Mouse (Mus musculus): Measurements from ENCODE around the gene Tpcn2. TPM values are rescaled to one million over a fixed set of nuclear protein-coding genes. Genes with fewer than 3 reads are reported as not detected.

Tpcn2 gene
- polyA plus RNA-seq, 2 experiments: 0.39 to 3.3 TPM

DNA sequence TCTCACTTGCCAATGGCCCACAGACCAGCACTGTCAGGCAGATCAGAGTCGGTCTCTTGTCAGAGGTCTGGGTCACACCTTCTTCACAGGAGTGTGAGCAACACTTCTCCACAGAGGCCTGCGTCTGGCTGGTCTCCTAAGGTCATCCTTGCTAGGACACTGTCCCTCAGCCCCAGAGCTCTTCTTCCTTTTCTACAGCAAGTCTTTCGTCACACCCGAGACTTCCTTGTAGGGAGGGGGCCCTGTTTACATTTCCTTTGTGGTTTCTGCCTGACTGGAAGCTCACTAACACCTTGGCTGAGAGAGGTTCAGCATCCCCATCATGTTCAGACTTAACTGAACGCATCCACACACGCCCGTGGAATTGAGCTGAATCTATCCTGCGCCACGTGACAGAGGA lies 19.6 kb downstream of the Tpcn2 start:
- WGBS (ENCODE audit: insufficient replicate concordance): 45% methylated on average over 9 of the region's 9 CpGs
- no peaks in the 10 kb centered on the region for H3K9me3 ChIP-seq (ENCODE audit: control insufficient read depth, low read length)
- H3K36me3 ChIP-seq (replicated peaks; ENCODE audit: control insufficient read depth, insufficient read depth, low read depth): no peaks in the 10 kb centered on the region
- DNase-seq (ENCODE audit: low read depth in 3 of 3, low spot score in 3 of 3) (no peak), ATAC-seq (ENCODE audit: insufficient read depth) (no peak)
- H3K9ac ChIP-seq (replicated peaks): no peak overlapping the region
- H3K4me2 ChIP-seq (ENCODE audit: low read depth): no peak overlapping the region
- H3K4me1 ChIP-seq (replicated peaks; ENCODE audit: control insufficient read depth in 2 of 2, insufficient read depth in 2 of 2, low read length in 1 of 2): no peaks in the 10 kb centered on the region
- no peak overlapping the region for H3K4me3 ChIP-seq (ENCODE audit: insufficient read depth in 1 of 2, low read depth in 2 of 2, low read length in 2 of 2)
- no peak for TF ChIP-seq CTCF (IDR thresholded peaks at IDR 0.05; ENCODE audit: low read depth)
- TF ChIP-seq EP300 (IDR thresholded peaks at IDR 0.05; ENCODE audit: low read depth): no peak
- no peak overlapping the region for H3K27ac ChIP-seq
- no peaks in the 10 kb centered on the region for H3K27me3 ChIP-seq (ENCODE audit: control insufficient read depth, insufficient read depth, low read length)

DNA sequence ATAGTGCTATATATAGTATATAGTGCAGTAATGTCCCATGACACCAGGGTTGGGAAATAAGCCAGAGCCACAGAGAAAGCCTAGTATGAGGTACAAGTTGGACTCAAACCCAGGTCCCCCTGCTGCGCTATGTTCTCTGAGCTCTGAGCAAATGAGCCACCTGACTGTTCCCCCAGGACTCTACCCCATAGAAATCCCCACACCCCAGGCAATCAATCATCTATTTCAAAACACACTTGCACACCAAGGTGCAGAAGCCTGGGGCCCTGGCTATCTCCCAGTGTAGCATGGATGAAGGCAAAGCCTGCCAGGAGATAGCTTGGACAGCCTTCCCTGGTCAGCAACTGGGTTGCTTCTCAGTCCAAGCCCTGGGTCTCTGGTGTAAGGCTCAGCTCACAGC lies 27.7 kb downstream of the Tpcn2 start:
- no peak for ATAC-seq (ENCODE audit: insufficient read depth)
- Histone ChIP-seq H3K4me2 (ENCODE audit: low read depth) (no peak overlapping the region), H3K4me1 (replicated peaks; ENCODE audit: control insufficient read depth in 2 of 2, insufficient read depth in 2 of 2, low read length in 1 of 2) (no peaks in the 10 kb centered on the region), H3K9ac (replicated peaks) (no peak overlapping the region), H3K27ac (no peak overlapping the region), H3K9me3 (ENCODE audit: control insufficient read depth, low read length) (no peaks in the 10 kb centered on the region), H3K36me3 (replicated peaks; ENCODE audit: control insufficient read depth, insufficient read depth, low read depth) (no peaks in the 10 kb centered on the region), H3K4me3 (ENCODE audit: insufficient read depth in 1 of 2, low read depth in 2 of 2, low read length in 2 of 2) (no peak overlapping the region), H3K27me3 (ENCODE audit: control insufficient read depth, insufficient read depth, low read length) (no peaks in the 10 kb centered on the region)
- no peak for DNase-seq (ENCODE audit: low read depth in 3 of 3, low spot score in 3 of 3)
- TF ChIP-seq CTCF (IDR thresholded peaks at IDR 0.05; ENCODE audit: low read depth) (no peak), EP300 (IDR thresholded peaks at IDR 0.05; ENCODE audit: low read depth) (no peak)
- WGBS (ENCODE audit: insufficient replicate concordance): 82% methylated on average over 1 of the region's 1 CpGs

DNA sequence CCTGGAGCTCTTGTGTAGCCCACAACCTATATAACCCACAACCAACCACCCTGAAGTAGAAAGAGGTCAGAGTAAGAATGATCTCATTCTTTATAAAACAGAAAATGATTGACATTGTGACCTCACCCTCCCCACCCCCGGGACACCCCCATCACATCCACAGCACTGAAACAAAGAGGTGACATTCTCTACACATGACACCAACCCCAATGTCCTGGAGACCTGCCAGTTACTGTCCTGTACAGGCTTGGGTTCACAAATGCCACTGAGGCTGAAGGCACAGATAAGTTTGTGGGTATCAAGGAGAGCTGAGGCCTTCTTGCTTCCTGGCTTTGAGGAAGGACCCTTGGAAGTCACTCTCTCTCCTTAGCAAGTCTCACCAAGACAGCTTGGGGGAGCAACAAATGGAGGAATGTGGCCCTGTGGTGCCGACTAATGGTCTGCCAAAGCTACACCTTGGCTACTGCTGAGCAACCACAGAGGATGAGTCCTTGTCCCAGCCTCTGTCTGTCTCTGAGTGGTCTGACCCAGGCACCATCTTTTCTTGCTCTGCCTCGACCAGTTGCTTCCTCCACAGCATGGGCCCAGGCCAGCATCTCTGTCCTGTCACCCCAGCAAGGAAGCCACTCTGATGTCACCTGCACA lies 29.7 kb downstream of the Tpcn2 start:
- no peak for ATAC-seq (ENCODE audit: insufficient read depth)
- Histone ChIP-seq H3K27me3 (ENCODE audit: control insufficient read depth, insufficient read depth, low read length) (no peaks in the 10 kb centered on the region), H3K4me2 (ENCODE audit: low read depth) (no peak overlapping the region), H3K9me3 (ENCODE audit: control insufficient read depth, low read length) (no peaks in the 10 kb centered on the region), H3K4me1 (replicated peaks; ENCODE audit: control insufficient read depth in 2 of 2, insufficient read depth in 2 of 2, low read length in 1 of 2) (peaks cover 0 to 1% of the 10 kb centered on the region in 2 experiments; a peak in 1 of 4 replicates), H3K9ac (replicated peaks) (no peak overlapping the region), H3K4me3 (ENCODE audit: insufficient read depth in 1 of 2, low read depth in 2 of 2, low read length in 2 of 2) (no peak overlapping the region), H3K36me3 (replicated peaks; ENCODE audit: control insufficient read depth, insufficient read depth, low read depth) (no peaks in the 10 kb centered on the region), H3K27ac (no peak overlapping the region)
- TF ChIP-seq CTCF (IDR thresholded peaks at IDR 0.05; ENCODE audit: low read depth): no peak
- no peak for TF ChIP-seq EP300 (IDR thresholded peaks at IDR 0.05; ENCODE audit: low read depth)
- WGBS (ENCODE audit: insufficient replicate concordance): 40% methylated on average over 3 of the region's 3 CpGs
- DNase-seq (ENCODE audit: low read depth in 3 of 3, low spot score in 3 of 3): no peak

DNA sequence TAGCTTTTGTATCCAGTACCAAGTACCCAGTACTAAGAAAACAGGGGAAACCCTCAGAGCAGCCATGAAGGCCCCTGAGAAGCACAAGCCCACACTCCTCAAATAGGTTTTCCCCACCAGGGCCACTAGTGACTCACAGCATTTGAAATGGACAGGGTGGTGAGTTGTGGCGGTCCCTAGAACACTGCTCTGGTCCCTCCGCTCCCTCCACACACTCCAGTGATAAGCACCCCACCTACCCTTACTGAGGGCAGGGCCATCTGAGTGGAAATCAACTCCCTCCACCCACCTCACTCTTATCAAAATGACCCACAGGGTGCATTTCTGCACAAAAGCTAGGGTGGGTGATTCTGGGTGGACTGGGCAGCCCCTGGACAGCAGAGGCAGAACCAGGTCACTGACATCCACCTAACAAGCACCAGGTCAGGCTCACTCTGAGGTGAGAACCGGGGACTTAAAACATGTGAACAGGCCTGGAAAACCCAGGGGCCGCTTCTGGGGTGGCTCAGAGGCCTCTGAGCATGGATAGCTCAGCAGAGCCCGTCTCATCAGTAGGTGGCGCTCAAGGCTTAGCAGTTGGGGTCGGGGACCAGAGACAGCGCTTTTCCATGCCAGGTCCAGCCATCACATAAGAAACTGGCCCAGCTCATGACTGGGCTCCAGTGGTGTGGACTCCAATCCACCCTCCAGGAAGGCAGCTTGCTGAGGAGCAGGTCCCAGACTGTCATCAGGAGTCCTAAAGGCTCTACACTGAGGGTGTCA lies 30.9 kb downstream of the Tpcn2 start:
- ATAC-seq (ENCODE audit: insufficient read depth) (peak; percentile 40; the same call in 1 of the 2 replicates), DNase-seq (ENCODE audit: low read depth in 3 of 3, low spot score in 3 of 3) (peak; percentile 12 to 33 (median 20))
- H3K36me3 ChIP-seq (replicated peaks; ENCODE audit: control insufficient read depth, insufficient read depth, low read depth): no peaks in the 10 kb centered on the region
- 12% methylated on average over 8 of the region's 8 CpGs for WGBS (ENCODE audit: insufficient replicate concordance)
- TF ChIP-seq CTCF (IDR thresholded peaks at IDR 0.05; ENCODE audit: low read depth) (peak; percentile 85), EP300 (IDR thresholded peaks at IDR 0.05; ENCODE audit: low read depth) (no peak)
- H3K4me3 ChIP-seq (ENCODE audit: insufficient read depth in 1 of 2, low read depth in 2 of 2, low read length in 2 of 2): no peak overlapping the region
- H3K27me3 ChIP-seq (ENCODE audit: control insufficient read depth, insufficient read depth, low read length): no peaks in the 10 kb centered on the region
- no peak overlapping the region for H3K4me2 ChIP-seq (ENCODE audit: low read depth)
- no peak overlapping the region for H3K27ac ChIP-seq
- no peak overlapping the region for H3K9ac ChIP-seq (replicated peaks)
- H3K9me3 ChIP-seq (ENCODE audit: control insufficient read depth, low read length): no peaks in the 10 kb centered on the region
- peaks cover 0 to 4% of the 10 kb centered on the region in 2 experiments; a peak in 2 of 4 replicates for H3K4me1 ChIP-seq (replicated peaks; ENCODE audit: control insufficient read depth in 2 of 2, insufficient read depth in 2 of 2, low read length in 1 of 2)

DNA sequence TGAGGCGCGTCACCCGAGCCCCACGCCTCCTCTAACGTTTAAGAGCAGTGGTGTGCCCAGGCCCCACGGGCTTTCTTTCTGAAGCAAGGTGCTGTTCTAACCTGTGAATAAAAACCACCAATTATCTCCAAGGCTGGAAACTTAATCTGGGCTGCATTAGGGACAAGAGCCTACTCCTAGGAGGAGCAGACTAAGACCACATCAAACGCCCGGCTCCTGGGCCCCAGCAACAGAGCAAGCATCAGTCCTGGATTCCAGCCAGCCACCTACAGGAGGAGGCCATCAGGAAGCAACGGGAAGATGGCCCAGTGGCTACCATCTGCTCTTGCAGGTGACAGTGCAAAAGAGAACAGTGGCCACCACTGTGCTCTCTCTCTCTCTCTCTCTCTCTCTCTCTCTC lies 33.6 kb downstream of the Tpcn2 start:
- 73% methylated on average over 9 of the region's 9 CpGs for WGBS (ENCODE audit: insufficient replicate concordance)
- H3K36me3 ChIP-seq (replicated peaks; ENCODE audit: control insufficient read depth, insufficient read depth, low read depth): no peaks in the 10 kb centered on the region
- TF ChIP-seq EP300 (IDR thresholded peaks at IDR 0.05; ENCODE audit: low read depth) (no peak), CTCF (IDR thresholded peaks at IDR 0.05; ENCODE audit: low read depth) (no peak)
- H3K4me3 ChIP-seq (ENCODE audit: insufficient read depth in 1 of 2, low read depth in 2 of 2, low read length in 2 of 2): no peak overlapping the region
- H3K27me3 ChIP-seq (ENCODE audit: control insufficient read depth, insufficient read depth, low read length): no peaks in the 10 kb centered on the region
- peaks cover 0 to 4% of the 10 kb centered on the region in 2 experiments; a peak in 2 of 4 replicates for H3K4me1 ChIP-seq (replicated peaks; ENCODE audit: control insufficient read depth in 2 of 2, insufficient read depth in 2 of 2, low read length in 1 of 2)
- DNase-seq (ENCODE audit: low read depth in 3 of 3, low spot score in 3 of 3): no peak
- H3K9ac ChIP-seq (replicated peaks): no peak overlapping the region
- H3K9me3 ChIP-seq (ENCODE audit: control insufficient read depth, low read length): no peaks in the 10 kb centered on the region
- H3K27ac ChIP-seq: no peak overlapping the region
- H3K4me2 ChIP-seq (ENCODE audit: low read depth): no peak overlapping the region
- no peak for ATAC-seq (ENCODE audit: insufficient read depth)
